8 mouse cellular contexts compared by ENCODE assay signal in genomic region chr12:76961932-76962891, GRCm38 (mm10). TPM values are rescaled to one million over a fixed set of nuclear protein-coding genes. Genes with fewer than 3 reads are reported as not detected.
DNase-seq lines count a peak whose midpoint lies in the region; ATAC-seq lines count a peak whose summit lies in the region.

Gene Max (minus strand): TSS chr12:76962201.

- no peaks in the 10 kb centered on the region for H3K9me3 ChIP-seq in heart, embryonic 14.5 days (ENCODE audit: control insufficient read depth, low read length)
- no peaks in the 10 kb centered on the region for H3K9me3 ChIP-seq in liver, embryonic 13.5 days (replicated peaks)
- no peaks in the 10 kb centered on the region for H3K9me3 ChIP-seq in stomach, embryonic 16.5 days (replicated peaks; ENCODE audit: control insufficient read depth, low read length)

- H3K27ac ChIP-seq in heart, embryonic 14.5 days (replicated peaks in 1 of 2; ENCODE audit: control insufficient read depth in 1 of 2, insufficient read depth in 1 of 2, low read depth in 2 of 2, low read length in 2 of 2) = peak within 1 kb of the TSS; percentile 62 to 71
- H3K27ac ChIP-seq in liver, embryonic 13.5 days = peak within 1 kb of the TSS; percentile 85
- peak within 1 kb of the TSS; percentile 72 for H3K27ac ChIP-seq in stomach, embryonic 16.5 days (ENCODE audit: low read length)

- WGBS in heart, embryonic 14.5 days = under 1% methylated on average over 70 of the region's 73 CpGs
- WGBS in liver, embryonic 13.5 days (ENCODE audit: insufficient replicate concordance) = under 1% methylated on average over 70 of the region's 73 CpGs
- under 1% methylated on average over 73 of the region's 73 CpGs for WGBS in stomach, embryonic 16.5 days

- peak; percentile 97 for DNase-seq in c-Kit-negative CD71-positive TER-119-positive erythroid progenitor cells, embryonic 14.5 days (ENCODE audit: low read depth, low spot score)
- peak; percentile 99 for DNase-seq in fibroblast of lung, adult 2 months (ENCODE audit: low read depth)
- peak; percentile 100 for DNase-seq in kidney, postnatal 14 days
- peak; percentile 98 for DNase-seq in liver, embryonic 13.5 days
- peak; percentile 96 for DNase-seq in neural tube, embryonic 10.5 days (ENCODE audit: extremely low spot score, low spot score)

- peaks cover 2 to 12% of the 10 kb centered on the region in 2 experiments; a peak in 3 of 4 replicates for H3K4me1 ChIP-seq in heart, embryonic 14.5 days (ENCODE audit: control insufficient read depth in 2 of 2, insufficient read depth in 2 of 2, low read length in 2 of 2)
- peaks cover 46% of the 10 kb centered on the region for H3K4me1 ChIP-seq in liver, embryonic 13.5 days (replicated peaks)
- H3K4me1 ChIP-seq in stomach, embryonic 16.5 days (ENCODE audit: control insufficient read depth, insufficient read depth, low read length) = peaks cover 6% of the 10 kb centered on the region

- peak within 1 kb of the TSS; percentile 95 to 96 for H3K4me3 ChIP-seq in heart, embryonic 14.5 days (ENCODE audit: control insufficient read depth in 1 of 2, insufficient read depth in 1 of 2, low read depth in 1 of 2, low read length in 2 of 2)
- H3K4me3 ChIP-seq in liver, embryonic 13.5 days (replicated peaks) = peak within 1 kb of the TSS; percentile 99
- H3K4me3 ChIP-seq in stomach, embryonic 16.5 days (replicated peaks; ENCODE audit: low read length) = peak within 1 kb of the TSS; percentile 96

- peaks cover 17% of the 10 kb centered on the region for H3K36me3 ChIP-seq in heart, embryonic 14.5 days (ENCODE audit: control insufficient read depth, insufficient read depth, low read length)
- H3K36me3 ChIP-seq in liver, embryonic 13.5 days = peaks cover 26% of the 10 kb centered on the region
- H3K36me3 ChIP-seq in stomach, embryonic 16.5 days (ENCODE audit: control insufficient read depth, insufficient read depth, low read length) = no peaks in the 10 kb centered on the region

- H3K4me2 ChIP-seq in heart, embryonic 14.5 days (ENCODE audit: low read length) = peak within 1 kb of the TSS; percentile 87
- H3K4me2 ChIP-seq in liver, embryonic 13.5 days = peak within 1 kb of the TSS; percentile 90
- peak within 1 kb of the TSS; percentile 87 for H3K4me2 ChIP-seq in stomach, embryonic 16.5 days (ENCODE audit: low read depth, low read length)

- peak; percentile 91 for ATAC-seq in CD4-positive, CD25-positive, alpha-beta regulatory T cell, adult 4 months
- peak; percentile 99 for ATAC-seq in heart, embryonic 14.5 days (ENCODE audit: insufficient number of reproducible peaks, insufficient read depth, low FRiP score, low read depth)
- peak; percentile 98 for ATAC-seq in liver, embryonic 13.5 days (ENCODE audit: low read depth)
- ATAC-seq in stomach, embryonic 16.5 days (ENCODE audit: insufficient read depth, low FRiP score) = peak; percentile 99

- no peaks in the 10 kb centered on the region for H3K27me3 ChIP-seq in heart, embryonic 14.5 days (ENCODE audit: control insufficient read depth, insufficient read depth, low read length)
- no peaks in the 10 kb centered on the region for H3K27me3 ChIP-seq in liver, embryonic 13.5 days
- no peaks in the 10 kb centered on the region for H3K27me3 ChIP-seq in stomach, embryonic 16.5 days (ENCODE audit: control insufficient read depth, insufficient read depth, low read length)

- H3K9ac ChIP-seq in heart, embryonic 14.5 days (ENCODE audit: low read length) = peak within 1 kb of the TSS; percentile 81
- peak within 1 kb of the TSS; percentile 98 for H3K9ac ChIP-seq in liver, embryonic 13.5 days
- peak within 1 kb of the TSS; percentile 94 for H3K9ac ChIP-seq in stomach, embryonic 16.5 days (ENCODE audit: low read length)

RNA-seq across cellular contexts. Expression of gene Max, which starts in this region (rescaled TPM):
- 100 to 1,000 TPM in 1 of 2 experiments, 10 to 100 TPM in 1; 38.1 to 126 TPM for polyA plus RNA-seq in CD4-positive, CD25-positive, alpha-beta regulatory T cell, adult 4 months (2017; shearing (Covaris generic))
- polyA plus RNA-seq in heart, embryonic 14.5 days (2014; fragmentation: Nextera tagmentation; extraction: Ambion mirVana) = 10.9 and 21.7 TPM in 2 replicates
- polyA plus RNA-seq in liver, embryonic 13.5 days (2015; fragmentation: Nextera tagmentation; extraction: Ambion mirVana) = 9.1 and 10.3 TPM in 2 replicates
- 16.1 and 16.9 TPM in 2 replicates for polyA plus RNA-seq in stomach, embryonic 16.5 days (2015; fragmentation: Nextera tagmentation; extraction: Ambion mirVana)

Comparison
In these comparisons a context has a peak if more than half of its experiments do, and no peak if none do; other contexts are left out.
1. Peak in every context shown above with its lines: DNase-seq, ATAC-seq, H3K4me3 ChIP-seq and H3K27ac ChIP-seq.